Mouse (Mus musculus): ENCODE measurements around the gene Arhgap28. TPM values are rescaled to one million over a fixed set of nuclear protein-coding genes. Genes with fewer than 3 reads are reported as not detected.

The Arhgap28 gene
- polyA plus RNA-seq, 1 experiment from 2014 or later, result 26.7 TPM

- no peak for ATAC-seq (ENCODE audit: insufficient read depth, low FRiP score)
- WGBS, result 23% methylated on average over 3 of the region's 3 CpGs
- H3K27me3 ChIP-seq (ENCODE audit: control insufficient read depth, insufficient read depth, low read length), result no peaks in the 10 kb centered on the region
Measured at GRCm38 (mm10) chr17:68017095-68017494, 13.2 kb upstream of the Arhgap28 start.

DNA sequence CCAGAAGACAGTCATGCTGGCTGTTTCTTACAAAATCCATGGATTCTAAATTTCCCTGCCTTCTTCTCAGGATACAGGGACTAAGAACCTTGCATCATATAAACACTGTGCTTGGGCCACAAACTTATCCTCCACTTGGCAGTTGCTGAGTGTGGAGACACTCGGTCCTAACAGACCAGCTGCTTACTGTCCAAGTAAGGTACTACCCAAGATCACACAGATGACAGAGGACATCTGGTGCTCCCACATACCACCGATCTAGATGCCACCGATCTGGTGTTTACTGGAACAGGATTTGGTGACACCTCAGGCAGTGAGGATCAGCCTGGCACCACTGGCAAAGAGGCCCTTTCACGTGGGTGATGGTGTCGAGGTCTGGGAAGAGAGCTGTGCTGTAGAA is 7.7 kb upstream of the Arhgap28 start:
- Histone ChIP-seq H3K27ac (ENCODE audit: low read length) (no peak overlapping the region), H3K4me3 (replicated peaks; ENCODE audit: low read length) (no peak overlapping the region), H3K9ac (ENCODE audit: low read length) (no peak overlapping the region), H3K27me3 (ENCODE audit: control insufficient read depth, insufficient read depth, low read length) (no peaks in the 10 kb centered on the region), H3K9me3 (replicated peaks; ENCODE audit: control insufficient read depth, low read length) (no peaks in the 10 kb centered on the region), H3K36me3 (ENCODE audit: control insufficient read depth, insufficient read depth, low read length) (no peaks in the 10 kb centered on the region), H3K4me2 (ENCODE audit: low read depth, low read length) (no peak overlapping the region), H3K4me1 (ENCODE audit: control insufficient read depth, insufficient read depth, low read length) (0 out of 2 replicates have a peak, but pooled peaks cover 3% of the 10 kb centered on the region)
- ATAC-seq (ENCODE audit: insufficient read depth, low FRiP score), result no peak
- WGBS, result 63% methylated on average over 5 of the region's 5 CpGs

More at GRCm38 (mm10) chr17:68017095-68017494, 13.2 kb upstream of the Arhgap28 start:
- H3K4me3 ChIP-seq (replicated peaks; ENCODE audit: low read length), result no peak overlapping the region
- no peaks in the 10 kb centered on the region for H3K36me3 ChIP-seq (ENCODE audit: control insufficient read depth, insufficient read depth, low read length)
- no peaks in the 10 kb centered on the region for H3K9me3 ChIP-seq (replicated peaks; ENCODE audit: control insufficient read depth, low read length)
- no peak overlapping the region for H3K27ac ChIP-seq (ENCODE audit: low read length)
- H3K4me1 ChIP-seq (ENCODE audit: control insufficient read depth, insufficient read depth, low read length), result no peaks in the 10 kb centered on the region
- H3K4me2 ChIP-seq (ENCODE audit: low read depth, low read length), result no peak overlapping the region
- no peak overlapping the region for H3K9ac ChIP-seq (ENCODE audit: low read length)

- H3K4me2 ChIP-seq (ENCODE audit: low read depth, low read length), result no peak overlapping the region
- H3K9ac ChIP-seq (ENCODE audit: low read length), result no peak overlapping the region
- no peak overlapping the region for H3K4me3 ChIP-seq (replicated peaks; ENCODE audit: low read length)
- 92% methylated on average over 5 of the region's 5 CpGs for WGBS
- no peak for ATAC-seq (ENCODE audit: insufficient read depth, low FRiP score)
- no peaks in the 10 kb centered on the region for H3K27me3 ChIP-seq (ENCODE audit: control insufficient read depth, insufficient read depth, low read length)
- H3K9me3 ChIP-seq (replicated peaks; ENCODE audit: control insufficient read depth, low read length), result no peaks in the 10 kb centered on the region
- no peak overlapping the region for H3K27ac ChIP-seq (ENCODE audit: low read length)
- peaks cover 8% of the 10 kb centered on the region; the same call in 1 of the 2 replicates for H3K4me1 ChIP-seq (ENCODE audit: control insufficient read depth, insufficient read depth, low read length)
- H3K36me3 ChIP-seq (ENCODE audit: control insufficient read depth, insufficient read depth, low read length), result no peaks in the 10 kb centered on the region
Measured at GRCm38 (mm10) chr17:68010041-68010440, 6.1 kb upstream of the Arhgap28 start.

DNA sequence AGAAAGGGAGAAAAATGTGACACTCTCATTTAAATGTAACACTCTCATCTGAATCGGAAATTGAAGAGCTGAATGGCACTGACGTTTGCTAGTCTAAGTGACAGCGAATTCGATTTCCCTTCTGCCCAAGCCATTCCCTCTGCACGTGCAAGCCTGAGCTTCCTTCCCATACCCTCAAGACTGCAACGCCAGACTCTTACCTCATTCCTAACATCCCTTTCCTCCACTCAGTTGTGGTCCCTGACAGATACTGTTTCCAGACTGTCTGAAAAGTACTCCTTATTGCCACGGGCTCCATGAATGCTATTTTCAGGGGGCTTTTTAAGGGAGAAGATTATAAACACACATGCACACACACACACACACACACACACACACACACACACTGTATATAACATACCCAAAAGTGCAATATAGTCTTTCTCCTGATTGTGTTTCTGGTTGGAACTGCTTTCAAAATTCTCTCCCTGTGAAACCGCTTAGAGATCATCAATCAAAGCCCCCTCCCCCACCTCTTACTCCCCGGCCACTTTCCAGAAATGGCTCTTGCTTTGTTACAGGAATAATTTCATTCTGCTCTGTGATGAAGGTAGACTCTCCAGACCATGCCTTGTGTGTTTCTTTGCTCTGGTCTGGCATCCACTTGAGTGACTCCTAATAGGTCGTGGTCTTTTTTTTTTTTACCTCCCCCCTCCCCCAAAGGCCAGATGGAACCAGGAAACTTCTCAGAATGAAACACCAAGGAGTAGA is 836 bp upstream of the Arhgap28 start:
- 2% methylated on average over 10 of the region's 10 CpGs for WGBS
- Histone ChIP-seq H3K27ac (ENCODE audit: low read length) (peak overlapping the region; percentile 98), H3K27me3 (ENCODE audit: control insufficient read depth, insufficient read depth, low read length) (no peaks in the 10 kb centered on the region), H3K9ac (ENCODE audit: low read length) (peak overlapping the region; percentile 83), H3K4me3 (replicated peaks; ENCODE audit: low read length) (peak overlapping the region; percentile 80), H3K9me3 (replicated peaks; ENCODE audit: control insufficient read depth, low read length) (no peaks in the 10 kb centered on the region), H3K4me1 (ENCODE audit: control insufficient read depth, insufficient read depth, low read length) (peaks cover 20% of the 10 kb centered on the region; the same call in 1 of the 2 replicates), H3K36me3 (ENCODE audit: control insufficient read depth, insufficient read depth, low read length) (no peaks in the 10 kb centered on the region), H3K4me2 (ENCODE audit: low read depth, low read length) (peak overlapping the region; percentile 67)
- peak; percentile 46 for ATAC-seq (ENCODE audit: insufficient read depth, low FRiP score)

DNA sequence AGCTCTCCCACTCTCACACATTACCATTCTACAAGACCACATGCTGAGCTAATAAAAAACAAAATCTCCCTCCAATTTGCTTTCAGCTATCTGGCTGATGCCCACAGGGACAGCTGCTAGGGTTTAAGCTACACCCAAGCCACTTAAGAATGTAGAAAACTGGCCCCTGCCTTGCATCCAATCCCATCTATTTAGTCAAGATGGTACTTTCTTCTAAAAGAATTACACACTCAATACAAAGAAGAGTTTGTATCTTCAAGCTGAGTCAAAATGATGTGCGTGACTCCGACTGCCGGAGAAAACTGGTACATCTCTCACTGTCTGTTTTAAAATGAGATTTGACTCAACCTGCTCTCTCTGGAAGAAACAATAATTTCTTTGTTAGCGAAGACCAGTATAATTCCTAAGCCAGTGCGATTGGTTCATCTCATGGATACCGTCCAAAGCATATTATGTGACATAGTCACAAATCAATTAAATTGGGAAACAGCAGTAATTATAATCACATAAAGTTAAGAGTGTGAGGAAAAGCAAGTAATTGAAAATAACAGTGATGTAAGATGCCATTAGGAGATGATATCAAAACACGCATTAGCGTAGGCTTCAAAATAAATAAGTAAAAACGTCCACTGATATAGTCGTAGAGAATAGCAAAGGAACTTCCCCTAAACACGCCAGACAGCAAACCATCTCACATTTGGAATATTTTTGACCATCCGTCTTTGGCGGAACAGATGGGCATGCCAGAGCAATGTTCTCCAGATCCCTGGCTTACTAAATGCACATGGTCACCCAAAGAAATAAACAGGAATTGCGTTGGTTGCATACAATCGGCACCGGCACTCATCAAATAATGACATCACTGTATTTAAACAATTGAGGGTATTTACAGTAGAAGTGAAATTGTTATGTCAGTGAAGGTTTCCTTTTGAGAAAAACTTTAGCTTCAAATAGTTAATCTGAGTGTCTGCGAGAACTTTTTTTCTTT is 1.0 kb downstream of the Arhgap28 start:
- Histone ChIP-seq H3K27ac (ENCODE audit: low read length) (peak overlapping the region; percentile 98), H3K9ac (ENCODE audit: low read length) (peak overlapping the region; percentile 83), H3K4me3 (replicated peaks; ENCODE audit: low read length) (peak overlapping the region; percentile 80), H3K36me3 (ENCODE audit: control insufficient read depth, insufficient read depth, low read length) (no peaks in the 10 kb centered on the region), H3K27me3 (ENCODE audit: control insufficient read depth, insufficient read depth, low read length) (no peaks in the 10 kb centered on the region), H3K9me3 (replicated peaks; ENCODE audit: control insufficient read depth, low read length) (no peaks in the 10 kb centered on the region), H3K4me1 (ENCODE audit: control insufficient read depth, insufficient read depth, low read length) (peaks cover 24% of the 10 kb centered on the region; the same call in 1 of the 2 replicates), H3K4me2 (ENCODE audit: low read depth, low read length) (peak overlapping the region; percentile 67)
- ATAC-seq (ENCODE audit: insufficient read depth, low FRiP score), result no peak
- WGBS, result 16% methylated on average over 17 of the region's 17 CpGs

- H3K9me3 ChIP-seq (replicated peaks; ENCODE audit: control insufficient read depth, low read length), result no peaks in the 10 kb centered on the region
- WGBS, result 50% methylated on average over 8 of the region's 8 CpGs
- 0 out of 2 replicates have a peak overlapping the region, but pooled peaks have one; percentile 15 for H3K4me2 ChIP-seq (ENCODE audit: low read depth, low read length)
- H3K4me3 ChIP-seq (replicated peaks; ENCODE audit: low read length), result no peak overlapping the region
- H3K36me3 ChIP-seq (ENCODE audit: control insufficient read depth, insufficient read depth, low read length), result no peaks in the 10 kb centered on the region
- H3K27ac ChIP-seq (ENCODE audit: low read length), result peak overlapping the region; percentile 26
- H3K4me1 ChIP-seq (ENCODE audit: control insufficient read depth, insufficient read depth, low read length), result peaks cover 24% of the 10 kb centered on the region
- no peak for ATAC-seq (ENCODE audit: insufficient read depth, low FRiP score)
- no peak overlapping the region for H3K9ac ChIP-seq (ENCODE audit: low read length)
- H3K27me3 ChIP-seq (ENCODE audit: control insufficient read depth, insufficient read depth, low read length), result no peaks in the 10 kb centered on the region
Measured at GRCm38 (mm10) chr17:67999801-68000200, 4.1 kb downstream of the Arhgap28 start.

DNA sequence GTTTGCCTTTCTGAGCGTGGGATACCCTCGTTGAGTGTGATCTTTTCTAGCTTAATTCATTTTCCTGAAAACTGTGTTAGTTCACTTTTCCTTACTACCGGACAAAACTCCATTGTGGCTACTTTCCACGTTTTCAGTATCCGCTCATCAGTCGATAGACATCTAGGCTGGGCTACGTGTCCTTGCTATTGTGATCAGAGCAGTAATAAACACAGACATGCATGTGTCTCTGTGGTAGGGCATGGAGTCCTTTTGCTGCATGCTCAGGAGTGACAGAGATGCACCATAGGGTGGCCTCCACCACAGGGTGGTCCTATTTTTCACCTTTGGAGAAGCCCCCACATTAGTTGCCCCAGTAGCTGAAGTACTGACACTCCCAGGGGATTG is 7.2 kb downstream of the Arhgap28 start:
- WGBS, result 66% methylated on average over 7 of the region's 7 CpGs
- no peaks in the 10 kb centered on the region for H3K9me3 ChIP-seq (replicated peaks; ENCODE audit: control insufficient read depth, low read length)
- no peaks in the 10 kb centered on the region for H3K36me3 ChIP-seq (ENCODE audit: control insufficient read depth, insufficient read depth, low read length)
- H3K27ac ChIP-seq (ENCODE audit: low read length), result peak overlapping the region; percentile 49; the same call in 1 of the 2 replicates
- H3K4me2 ChIP-seq (ENCODE audit: low read depth, low read length), result no peak overlapping the region
- no peak overlapping the region for H3K9ac ChIP-seq (ENCODE audit: low read length)
- no peak overlapping the region for H3K4me3 ChIP-seq (replicated peaks; ENCODE audit: low read length)
- peaks cover 21% of the 10 kb centered on the region for H3K4me1 ChIP-seq (ENCODE audit: control insufficient read depth, insufficient read depth, low read length)
- no peak for ATAC-seq (ENCODE audit: insufficient read depth, low FRiP score)
- no peaks in the 10 kb centered on the region for H3K27me3 ChIP-seq (ENCODE audit: control insufficient read depth, insufficient read depth, low read length)

- Histone ChIP-seq H3K27me3 (ENCODE audit: control insufficient read depth, insufficient read depth, low read length) (no peaks in the 10 kb centered on the region), H3K4me3 (replicated peaks; ENCODE audit: low read length) (no peak overlapping the region), H3K27ac (ENCODE audit: low read length) (peak overlapping the region; percentile 49), H3K36me3 (ENCODE audit: control insufficient read depth, insufficient read depth, low read length) (no peaks in the 10 kb centered on the region), H3K4me1 (ENCODE audit: control insufficient read depth, insufficient read depth, low read length) (peaks cover 17% of the 10 kb centered on the region), H3K4me2 (ENCODE audit: low read depth, low read length) (peak overlapping the region; percentile 44), H3K9me3 (replicated peaks; ENCODE audit: control insufficient read depth, low read length) (no peaks in the 10 kb centered on the region), H3K9ac (ENCODE audit: low read length) (no peak overlapping the region)
- 8% methylated on average over 14 of the region's 14 CpGs for WGBS
- ATAC-seq (ENCODE audit: insufficient read depth, low FRiP score), result peak; percentile 77; the same call in 1 of the 2 replicates
Measured at GRCm38 (mm10) chr17:67996097-67996768, 7.7 kb downstream of the Arhgap28 start.

All from stomach, embryonic 16.5 days (tissue).